Mouse (Mus musculus): ENCODE results near the gene Cebpg. TPM values are rescaled to one million over a fixed set of nuclear protein-coding genes. Genes with fewer than 3 reads are reported as not detected.

The Cebpg gene
- total and polyA plus RNA-seq, 3 experiments: 2.3 to 65.3 (median 46.0) TPM

DNA sequence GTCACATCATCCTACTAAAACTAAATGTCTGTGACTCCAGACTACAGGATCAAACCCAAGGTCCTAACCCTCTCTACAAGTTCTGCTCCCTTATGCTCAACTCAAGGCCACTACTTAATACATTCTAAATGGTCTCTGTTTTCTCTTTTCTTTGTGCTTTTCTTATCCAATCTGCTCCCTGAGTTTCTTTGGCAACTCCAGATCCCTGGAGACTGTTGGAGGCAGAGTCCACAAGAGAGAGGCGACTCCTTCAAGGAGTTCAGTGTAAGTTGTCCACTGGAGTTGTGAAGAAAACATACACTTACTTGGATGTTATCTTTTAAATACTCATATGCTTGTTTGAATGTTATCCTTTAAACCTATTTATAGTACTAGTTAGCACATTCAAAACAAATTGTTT, 2.1 kb downstream of the Cebpg start:
- DNase-seq: no peak

DNA sequence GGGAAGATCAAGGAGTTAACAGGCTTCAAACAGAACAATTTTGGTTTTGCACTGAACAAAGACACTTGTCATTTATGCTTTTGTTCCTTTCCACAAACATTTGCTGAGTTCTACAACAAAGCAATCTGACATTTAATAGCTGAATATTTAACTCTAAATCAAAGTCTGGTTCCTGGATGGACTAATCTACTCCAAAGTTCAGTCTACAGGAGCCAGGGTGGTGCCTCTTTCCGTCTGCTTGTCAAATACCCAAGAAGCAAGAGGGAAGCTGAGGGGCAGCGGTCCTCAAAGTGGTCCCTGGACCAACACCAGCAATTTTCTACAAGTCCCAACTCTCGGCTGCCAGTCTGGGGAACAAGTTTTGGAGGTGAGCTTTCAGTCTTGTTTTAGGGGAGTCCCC, 3.2 kb downstream of the Cebpg start:
- no peak for DNase-seq

DNA sequence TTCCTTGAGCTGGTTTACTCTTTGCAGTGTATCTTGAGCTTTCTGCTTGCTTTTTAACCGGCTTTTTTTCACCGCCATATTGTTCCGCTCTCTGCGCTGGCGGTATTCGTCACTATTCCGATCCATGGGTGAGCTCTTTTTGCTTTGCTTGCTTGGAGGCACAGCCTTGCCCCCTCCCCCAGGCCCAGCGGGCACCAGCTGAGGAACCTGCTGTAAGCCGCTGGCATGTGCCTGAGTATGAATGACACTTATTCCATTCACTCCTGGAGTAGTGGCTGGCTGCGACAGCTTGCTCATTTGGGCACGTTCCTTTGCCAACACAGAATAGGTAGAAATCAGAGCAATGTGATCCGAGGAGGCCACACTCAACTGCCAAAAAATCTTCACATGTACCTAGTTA, 5.8 kb downstream of the Cebpg start:
- no peak for DNase-seq

DNA sequence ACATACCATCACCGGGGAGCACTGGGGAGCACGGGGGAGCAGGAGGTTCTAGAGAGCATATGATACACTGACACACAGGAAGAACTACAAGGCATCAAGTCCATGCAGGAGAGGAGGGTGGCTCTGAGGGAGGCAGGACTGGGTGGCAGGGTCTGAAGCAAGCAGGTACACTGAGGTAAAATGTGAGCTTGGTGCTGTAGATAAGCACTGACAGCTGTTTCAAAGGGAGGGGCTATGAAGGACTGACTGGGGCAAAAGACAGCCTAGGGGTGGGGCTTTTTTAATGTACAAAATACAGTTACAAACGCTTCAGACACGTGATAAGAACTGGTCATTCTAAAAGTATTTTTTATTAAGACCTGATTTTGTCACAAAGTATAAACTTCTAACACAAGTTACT, 10.3 kb downstream of the Cebpg start:
- DNase-seq: no peak

- DNase-seq: no peak
These were observed 11.7 kb downstream of the Cebpg start for GRCm38 (mm10) chr7:35044719-35045118.

- DNase-seq: no peak
These were observed 13.0 kb downstream of the Cebpg start for GRCm38 (mm10) chr7:35043266-35043817.

DNA sequence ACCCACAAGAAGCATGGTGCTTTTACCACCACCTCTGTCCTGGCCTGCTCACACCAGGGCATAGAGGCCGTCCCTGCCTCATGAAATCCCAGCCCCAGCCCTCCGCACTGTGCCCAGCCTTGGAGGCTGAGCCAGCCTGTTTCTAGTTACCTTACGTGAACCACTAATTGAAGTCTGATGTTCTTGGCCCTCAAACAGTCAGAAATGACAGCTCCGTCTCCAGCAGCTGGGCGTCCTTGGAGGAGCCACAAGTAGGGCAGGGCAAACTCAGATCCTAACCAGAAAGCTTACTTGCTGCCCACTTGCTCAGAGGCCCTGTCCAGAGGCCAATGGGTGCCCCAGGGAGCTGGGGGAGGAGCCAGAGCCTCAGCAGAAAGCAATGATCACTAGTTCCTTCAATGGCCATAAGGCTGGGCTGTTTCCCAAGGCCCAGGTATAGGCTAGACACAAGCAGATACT, 13.6 kb downstream of the Cebpg start:
- DNase-seq: peak; percentile 77

GRCm38 (mm10) chr7:35042209-35042554, 14.2 kb downstream of the Cebpg start:
- DNase-seq: peak; percentile 39

GRCm38 (mm10) chr7:35041286-35042208, 14.8 kb downstream of the Cebpg start:
- DNase-seq: peak; percentile 61

DNA sequence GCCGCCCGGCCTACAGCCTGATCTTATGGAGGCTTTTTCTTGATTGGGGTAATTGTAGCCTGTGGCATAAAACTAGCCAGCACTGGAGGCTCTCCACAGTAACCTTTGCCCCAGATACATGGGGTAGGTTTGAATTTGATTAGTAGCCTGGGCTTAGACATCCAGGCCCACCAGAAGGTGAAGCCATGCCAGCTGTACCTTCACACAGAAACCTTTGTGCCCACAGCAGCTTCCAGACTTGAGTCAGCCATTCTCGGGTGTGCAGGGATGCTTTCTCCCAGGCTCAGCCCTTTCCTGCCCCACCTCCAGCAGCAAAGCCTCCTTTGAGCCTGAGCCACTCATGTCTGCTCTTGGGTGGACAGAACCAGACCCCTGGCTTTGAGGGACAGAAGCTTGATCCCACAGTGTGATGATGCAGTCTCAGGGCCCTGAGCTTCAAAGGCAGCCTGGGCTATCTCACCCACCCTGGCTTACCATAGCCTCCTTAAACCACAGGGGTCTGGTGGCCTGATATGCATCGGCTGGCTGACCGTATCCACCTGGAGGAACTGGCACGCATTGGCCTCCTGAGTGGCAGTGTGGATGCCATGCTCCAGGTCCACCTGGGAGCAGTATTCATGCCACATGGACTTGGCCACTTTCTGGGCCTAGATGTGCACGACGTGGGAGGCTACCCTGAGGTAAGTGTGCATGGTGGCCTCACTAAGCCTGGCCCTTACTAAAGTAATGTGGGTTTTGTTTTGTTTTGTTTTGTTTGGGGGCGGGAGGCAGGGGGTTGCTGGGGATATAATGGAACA, 16.0 kb downstream of the Cebpg start:
- no peak for DNase-seq

- DNase-seq: peak; percentile 74
These were observed 19.0 kb downstream of the Cebpg start for GRCm38 (mm10) chr7:35037408-35037807.

DNA sequence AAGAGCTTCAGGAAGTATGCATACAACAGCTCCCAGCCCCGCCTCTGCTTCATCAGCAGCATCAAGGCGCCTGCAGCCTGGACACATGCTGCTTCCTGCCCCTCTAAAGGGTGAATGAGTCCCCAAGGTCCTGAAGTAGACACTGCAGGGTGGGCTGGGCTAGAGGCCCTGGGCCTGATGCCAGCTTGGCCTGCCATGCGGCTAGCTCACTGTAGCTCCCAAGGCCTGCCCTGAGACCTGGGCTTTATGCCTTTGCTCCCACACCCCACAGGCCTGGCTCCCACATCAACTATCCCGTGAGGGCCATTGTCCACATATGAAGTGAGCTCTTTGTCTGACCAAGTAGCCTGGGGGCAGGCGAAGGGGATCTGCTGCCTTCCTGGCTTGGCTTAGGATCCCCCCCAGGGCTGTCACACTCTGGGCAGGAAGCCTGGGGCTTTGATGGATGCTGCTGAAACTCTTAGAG, 20.1 kb downstream of the Cebpg start:
- DNase-seq: peak; percentile 65

DNA sequence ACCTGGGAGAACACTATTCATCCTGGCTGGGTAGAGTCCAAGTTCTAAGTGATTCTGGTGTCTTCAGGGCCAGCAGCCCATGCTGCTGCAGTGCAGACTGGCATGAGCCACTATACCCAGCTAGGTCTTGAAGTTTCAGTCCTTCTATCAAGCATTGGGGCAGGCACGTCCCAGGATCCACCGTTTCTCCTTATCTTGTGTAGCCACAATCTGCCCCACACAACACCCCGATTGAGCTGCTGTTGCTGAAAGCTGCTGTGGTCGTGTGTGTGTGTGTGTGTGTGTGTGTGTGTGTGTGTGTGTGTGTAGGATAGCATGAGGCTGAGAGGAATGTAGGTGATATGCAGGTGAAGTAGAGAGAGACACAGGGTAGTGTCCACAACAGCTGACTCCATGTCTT, 20.8 kb downstream of the Cebpg start:
- DNase-seq: no peak

DNA sequence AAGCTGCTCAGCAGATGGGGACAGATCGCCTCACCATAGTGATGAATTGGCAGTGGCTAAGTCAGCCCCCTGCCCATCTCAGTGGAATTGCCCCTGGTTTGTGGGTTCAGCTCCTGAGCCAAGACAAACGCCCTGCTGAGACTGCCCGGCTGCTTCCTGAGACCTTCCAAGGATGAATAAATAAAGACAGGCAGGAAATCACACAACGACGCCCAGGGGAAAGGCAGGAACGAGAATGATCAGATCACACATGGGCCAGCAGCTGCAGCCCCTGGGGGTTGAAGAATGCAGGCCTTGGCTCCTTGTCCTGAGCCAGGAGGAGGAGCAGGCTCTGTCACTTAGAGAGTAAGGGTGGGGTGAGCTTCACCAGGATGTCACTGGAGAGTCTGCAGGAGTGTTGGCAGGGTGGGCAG, 21.2 kb downstream of the Cebpg start:
- DNase-seq: no peak

DNA sequence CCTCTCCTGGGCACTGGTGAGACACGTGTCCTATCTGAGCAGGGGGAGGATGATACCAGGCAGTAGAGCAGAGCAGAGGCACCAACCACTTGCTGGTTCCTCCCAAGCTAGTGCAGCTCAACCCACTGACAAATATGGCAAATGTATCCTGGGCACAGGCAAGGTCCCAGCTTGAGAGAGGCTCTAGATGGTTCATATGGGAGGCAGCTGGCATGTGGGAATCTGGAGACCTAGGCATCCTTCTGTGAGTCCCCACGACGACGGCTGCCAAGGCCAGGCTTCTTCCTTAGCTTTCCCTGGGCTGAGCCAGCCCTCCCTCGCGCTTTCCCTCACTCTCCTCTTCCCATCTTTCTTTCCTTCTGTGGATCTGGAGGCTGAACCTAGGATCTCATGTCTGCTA, 25.8 kb downstream of the Cebpg start:
- no peak for DNase-seq

DNA sequence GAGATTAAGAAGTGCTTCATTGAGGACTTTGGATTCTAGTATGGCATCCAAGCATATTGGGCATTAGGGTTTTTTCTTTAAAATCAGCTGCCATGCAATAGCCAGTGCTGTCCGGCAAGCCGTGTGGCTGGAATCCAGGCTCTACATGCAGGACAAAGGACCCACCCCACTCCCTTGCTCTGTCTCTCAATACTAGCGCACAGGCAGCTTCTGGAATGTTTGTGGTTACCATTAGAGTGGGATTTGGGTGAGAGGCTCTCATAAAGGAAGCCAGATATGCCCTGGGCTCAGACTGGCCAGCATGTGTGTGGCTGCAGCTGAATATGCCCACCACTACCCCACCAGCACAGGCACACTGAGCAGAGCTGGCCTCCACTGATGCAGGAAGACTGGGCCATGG, 26.7 kb downstream of the Cebpg start:
- no peak for DNase-seq

DNA sequence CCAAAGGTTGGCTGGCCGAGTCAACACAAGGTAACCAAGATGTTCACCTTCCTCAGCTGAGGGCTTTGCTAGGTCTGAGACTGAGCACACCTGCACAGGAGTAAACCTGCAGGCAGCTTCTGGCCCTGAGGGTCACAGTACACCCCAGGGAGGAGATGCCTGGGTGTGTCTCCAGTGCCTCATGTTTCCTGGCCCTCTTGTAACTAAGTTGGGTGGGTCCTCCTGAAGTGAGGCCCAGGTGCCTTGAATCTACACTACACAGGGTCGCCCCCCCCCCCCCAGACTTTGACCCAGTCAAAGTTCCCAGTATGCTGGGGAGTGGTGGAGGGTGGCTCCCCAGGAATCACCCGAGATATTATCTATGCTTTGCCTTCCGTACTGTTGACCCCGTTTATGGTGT, 27.1 kb downstream of the Cebpg start:
- DNase-seq: no peak

DNA sequence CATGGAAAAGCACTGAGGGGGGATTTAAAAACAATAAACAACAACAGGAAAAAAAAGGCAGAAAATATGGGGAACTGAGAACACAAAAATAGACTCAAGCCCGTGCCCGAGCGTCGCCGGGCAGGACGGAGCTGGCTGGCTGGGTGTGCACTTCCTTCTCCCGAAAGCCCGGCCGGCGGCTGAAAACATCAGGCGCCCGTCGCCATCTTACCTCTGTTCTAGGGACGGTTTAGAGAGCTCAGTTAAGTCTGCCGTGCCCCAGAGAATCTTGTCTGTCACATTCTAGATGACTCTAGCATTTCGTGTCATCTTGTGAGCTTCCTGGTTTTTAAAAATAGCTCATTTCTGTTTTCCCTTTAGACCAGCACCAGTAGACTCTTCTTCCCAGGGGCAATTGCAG, 27.8 kb downstream of the Cebpg start:
- DNase-seq: no peak

- DNase-seq: no peak
These were observed 28.5 kb downstream of the Cebpg start for GRCm38 (mm10) chr7:35027801-35028420.

GRCm38 (mm10) chr7:35026838-35027291, 29.5 kb downstream of the Cebpg start:
- DNase-seq: peak; percentile 73

GRCm38 (mm10) chr7:35026276-35026630, 30.1 kb downstream of the Cebpg start:
- DNase-seq: no peak

All from adrenal gland, adult 2 months (tissue).